9 mouse cellular contexts compared by ENCODE assay signal in the genomic region with DNA sequence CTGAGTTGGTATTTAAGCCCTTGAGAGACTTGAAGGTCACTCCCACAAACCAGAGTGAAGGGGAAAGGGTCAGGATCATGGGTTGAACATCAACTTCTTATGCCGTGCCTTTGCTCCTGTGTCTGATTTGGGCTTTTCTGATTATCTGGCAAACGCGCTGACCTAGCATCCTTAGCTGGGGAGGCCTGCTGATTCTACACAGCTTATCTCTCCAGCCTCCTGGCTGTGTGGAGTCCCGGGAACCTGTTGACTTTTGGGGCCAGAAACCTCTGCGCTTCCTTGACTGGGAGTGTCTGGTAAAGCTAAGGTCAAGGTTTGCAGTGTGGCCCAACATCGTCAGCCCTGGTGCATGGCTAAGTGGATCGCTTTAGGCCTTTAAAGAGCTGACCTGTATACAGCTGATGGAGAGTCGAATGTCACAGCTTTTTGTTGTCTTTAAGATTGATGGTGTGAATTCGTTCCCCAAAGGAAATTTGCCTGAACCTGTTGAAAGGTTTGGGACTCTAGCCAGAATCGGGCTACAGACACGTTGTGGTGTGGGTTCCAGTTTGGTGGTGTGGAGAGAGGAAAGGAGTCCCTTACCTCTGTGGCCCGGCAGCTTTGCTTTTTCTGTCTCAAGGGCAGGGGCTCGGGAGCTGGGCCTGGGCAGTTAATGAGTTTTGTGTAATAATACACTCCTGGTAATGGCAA. TPM values are rescaled to one million over a fixed set of nuclear protein-coding genes. Genes with fewer than 3 reads are reported as not detected.
DNase-seq lines count a peak whose midpoint lies in the region; ATAC-seq and TF ChIP-seq lines count a peak whose summit lies in the region.
"Had no signal": no experiment of that assay in that cellular context is flagged by ENCODE, and none has a peak within 500 bp of the region (broad histone marks: within the 10 kb centered on the region; RNA-seq: fewer than 3 reads in every experiment).

No protein-coding gene starts in this region.

- H3K9me3 ChIP-seq in heart, postnatal 0 days (replicated peaks; ENCODE audit: control insufficient read depth, low read length): no peaks in the 10 kb centered on the region
- H3K9me3 ChIP-seq in intestine, postnatal 0 days (ENCODE audit: control insufficient read depth): no peaks in the 10 kb centered on the region
- H3K9me3 ChIP-seq in midbrain, embryonic 15.5 days: no peaks in the 10 kb centered on the region
- H3K9me3 ChIP-seq: G1E had no signal

- no peak overlapping the region for H3K9ac ChIP-seq in heart, postnatal 0 days (replicated peaks; ENCODE audit: low read depth, low read length)
- H3K9ac ChIP-seq in intestine, postnatal 0 days (ENCODE audit: low read depth, low read length): no peak overlapping the region
- H3K9ac ChIP-seq in midbrain, embryonic 15.5 days: peak overlapping the region; percentile 20; the same call in 1 of the 2 replicates

- no peak for ATAC-seq in heart, postnatal 0 days (ENCODE audit: insufficient read depth, low read depth)
- ATAC-seq in intestine, postnatal 0 days: no peak
- no peak for ATAC-seq in midbrain, embryonic 15.5 days (replicated peaks)

- 38% methylated on average over 13 of the region's 13 CpGs for WGBS in heart, postnatal 0 days
- WGBS in intestine, postnatal 0 days: 37% methylated on average over 13 of the region's 13 CpGs
- WGBS in midbrain, embryonic 15.5 days: 62% methylated on average over 13 of the region's 13 CpGs

- TF ChIP-seq CTCF in heart, postnatal 0 days (IDR thresholded peaks at IDR 0.05; ENCODE audit: low read depth): no peak
- no peak for TF ChIP-seq CTCF in intestine, postnatal 0 days (IDR thresholded peaks at IDR 0.05; ENCODE audit: low read depth)

- peak overlapping the region; percentile 24; the same call in 1 of the 2 replicates for H3K4me2 ChIP-seq in heart, postnatal 0 days (ENCODE audit: low read depth, low read length)
- H3K4me2 ChIP-seq in intestine, postnatal 0 days (replicated peaks; ENCODE audit: low read depth): peak overlapping the region; percentile 22; the same call in 1 of the 2 replicates
- peak overlapping the region; percentile 90 for H3K4me2 ChIP-seq in midbrain, embryonic 15.5 days

- no peak overlapping the region for H3K4me3 ChIP-seq in heart, postnatal 0 days (ENCODE audit: low read depth, low read length)
- H3K4me3 ChIP-seq in intestine, postnatal 0 days (ENCODE audit: low read depth, low read length): no peak overlapping the region
- no peak overlapping the region; the same call in 1 of the 2 replicates for H3K4me3 ChIP-seq in midbrain, embryonic 15.5 days

- no peaks in the 10 kb centered on the region for H3K36me3 ChIP-seq in heart, postnatal 0 days (replicated peaks; ENCODE audit: control insufficient read depth, insufficient read depth, low read length)
- H3K36me3 ChIP-seq in intestine, postnatal 0 days (ENCODE audit: control insufficient read depth, insufficient read depth): peaks cover 6% of the 10 kb centered on the region
- no peaks in the 10 kb centered on the region for H3K36me3 ChIP-seq in midbrain, embryonic 15.5 days (replicated peaks)

- peaks cover 24% of the 10 kb centered on the region for H3K4me1 ChIP-seq in heart, postnatal 0 days (ENCODE audit: control insufficient read depth, insufficient read depth)
- peaks cover 11% of the 10 kb centered on the region; the same call in 1 of the 2 replicates for H3K4me1 ChIP-seq in intestine, postnatal 0 days (replicated peaks; ENCODE audit: control insufficient read depth, insufficient read depth, low read length)
- H3K4me1 ChIP-seq in midbrain, embryonic 15.5 days: peaks cover 51% of the 10 kb centered on the region

- H3K27me3 ChIP-seq in heart, postnatal 0 days (ENCODE audit: control insufficient read depth, insufficient read depth, low read length): no peaks in the 10 kb centered on the region
- no peaks in the 10 kb centered on the region for H3K27me3 ChIP-seq in intestine, postnatal 0 days (replicated peaks; ENCODE audit: control insufficient read depth, insufficient read depth, low read length)
- H3K27me3 ChIP-seq in midbrain, embryonic 15.5 days (replicated peaks): no peaks in the 10 kb centered on the region

- DNase-seq in heart, postnatal 0 days (ENCODE audit: low spot score): no peak
- DNase-seq in heart, adult 9 months (ENCODE audit: low spot score in 2 of 2): no peak
- DNase-seq in cerebellum, postnatal 25 days: peak; percentile 56
- no peak for DNase-seq in ovary, postnatal 10 days (ENCODE audit: low spot score)
- no peak for DNase-seq in spleen, postnatal 10 days (ENCODE audit: low spot score in 2 of 2)
- no peak for DNase-seq in spleen, postnatal 36 days (ENCODE audit: low spot score in 2 of 2)

- no peak for TF ChIP-seq EP300 in heart, postnatal 0 days (IDR thresholded peaks at IDR 0.05; ENCODE audit: low read depth)

- peak overlapping the region; percentile 22; the same call in 1 of the 2 replicates for H3K27ac ChIP-seq in heart, postnatal 0 days (ENCODE audit: low read depth)
- peak overlapping the region; percentile 67 for H3K27ac ChIP-seq in intestine, postnatal 0 days (ENCODE audit: low read depth, low read length)
- no peak overlapping the region for H3K27ac ChIP-seq in midbrain, embryonic 15.5 days

RNA-seq across cellular contexts. Expression of a gene that starts 3.8 kb away (rescaled TPM):
- 3.6 and 6.0 TPM in 2 replicates for total RNA-seq in heart, postnatal 0 days (2014; rRNA removed; ENCODE audit: low replicate concordance)
- 4.5 and 4.8 TPM in 2 replicates for polyA plus RNA-seq in heart, postnatal 0 days (2015; fragmentation: Nextera tagmentation; extraction: Ambion mirVana)
- 46.4 and 59.5 TPM in 2 replicates for polyA plus RNA-seq in intestine, postnatal 0 days (2015; fragmentation: Nextera tagmentation; extraction: Ambion mirVana)
- 17.7 and 20.2 TPM in 2 replicates for polyA plus RNA-seq in midbrain, embryonic 15.5 days (2015; fragmentation: Nextera tagmentation; extraction: Ambion mirVana)

RNA-seq across cellular contexts. Expression of a gene that starts 21.9 kb away (rescaled TPM):
- 20.2 and 21.6 TPM in 2 replicates for total RNA-seq in heart, postnatal 0 days (2014; rRNA removed; ENCODE audit: low replicate concordance)
- polyA plus RNA-seq in heart, postnatal 0 days (2015; fragmentation: Nextera tagmentation; extraction: Ambion mirVana): 9.6 and 10.0 TPM in 2 replicates
- polyA plus RNA-seq in intestine, postnatal 0 days (2015; fragmentation: Nextera tagmentation; extraction: Ambion mirVana): 2.8 and 3.2 TPM in 2 replicates
- 4.6 and 5.2 TPM in 2 replicates for polyA plus RNA-seq in midbrain, embryonic 15.5 days (2015; fragmentation: Nextera tagmentation; extraction: Ambion mirVana)

RNA-seq across cellular contexts. Expression of a gene that starts 25.4 kb away (rescaled TPM):
- 41.5 and 50.8 TPM in 2 replicates for total RNA-seq in heart, postnatal 0 days (2014; rRNA removed; ENCODE audit: low replicate concordance)
- 27.1 and 30.2 TPM in 2 replicates for polyA plus RNA-seq in heart, postnatal 0 days (2015; fragmentation: Nextera tagmentation; extraction: Ambion mirVana)
- 6.8 and 6.9 TPM in 2 replicates for polyA plus RNA-seq in intestine, postnatal 0 days (2015; fragmentation: Nextera tagmentation; extraction: Ambion mirVana)
- 1.9 and 2.0 TPM in 2 replicates for polyA plus RNA-seq in midbrain, embryonic 15.5 days (2015; fragmentation: Nextera tagmentation; extraction: Ambion mirVana)

RNA-seq across cellular contexts. Expression of a gene that starts 48.6 kb away (rescaled TPM):
- 73.8 and 79.8 TPM in 2 replicates for total RNA-seq in heart, postnatal 0 days (2014; rRNA removed; ENCODE audit: low replicate concordance)
- polyA plus RNA-seq in heart, postnatal 0 days (2015; fragmentation: Nextera tagmentation; extraction: Ambion mirVana): 15.2 and 17.0 TPM in 2 replicates
- 15.4 and 15.5 TPM in 2 replicates for polyA plus RNA-seq in intestine, postnatal 0 days (2015; fragmentation: Nextera tagmentation; extraction: Ambion mirVana)
- 54.8 and 56.4 TPM in 2 replicates for polyA plus RNA-seq in midbrain, embryonic 15.5 days (2015; fragmentation: Nextera tagmentation; extraction: Ambion mirVana)

RNA-seq across cellular contexts. Expression of a gene that starts 52.6 kb away (rescaled TPM):
- 58.4 and 59.6 TPM in 2 replicates for total RNA-seq in heart, postnatal 0 days (2014; rRNA removed; ENCODE audit: low replicate concordance)
- polyA plus RNA-seq in heart, postnatal 0 days (2015; fragmentation: Nextera tagmentation; extraction: Ambion mirVana): 74.0 and 76.8 TPM in 2 replicates
- polyA plus RNA-seq in intestine, postnatal 0 days (2015; fragmentation: Nextera tagmentation; extraction: Ambion mirVana): 160 and 161 TPM in 2 replicates
- 103 and 116 TPM in 2 replicates for polyA plus RNA-seq in midbrain, embryonic 15.5 days (2015; fragmentation: Nextera tagmentation; extraction: Ambion mirVana)

Comparison
In these comparisons a context has a peak if more than half of its experiments do, and no peak if none do; other contexts are left out.
1. DNase-seq: peak in cerebellum, postnatal 25 days (2 of 2); none in heart, postnatal 0 days (single experiment), heart, adult 9 months (0 of 2), ovary, postnatal 10 days (single experiment), spleen, postnatal 10 days (0 of 2) and spleen, postnatal 36 days (0 of 2).
2. H3K4me2 ChIP-seq: peak in every context shown above with its lines; median percentile 90 in midbrain, embryonic 15.5 days; 24 in heart, postnatal 0 days; 22 in intestine, postnatal 0 days.